Mouse (Mus musculus): ENCODE data around the gene Gm9918. TPM values are rescaled to one million over a fixed set of nuclear protein-coding genes. Genes with fewer than 3 reads are reported as not detected.

Gm9918 gene
- polyA plus RNA-seq, 1 experiment: not detected

- H3K79me2 ChIP-seq (ENCODE audit: control insufficient read depth, insufficient read depth): peaks cover 28% of the 10 kb centered on the region
- peaks cover 25% of the 10 kb centered on the region for H3K79me3 ChIP-seq (ENCODE audit: low read depth)
- no peak overlapping the region for H3K4me3 ChIP-seq (ENCODE audit: insufficient read depth, poor library complexity, severe bottlenecking)
- peaks cover 20% of the 10 kb centered on the region for H3K36me3 ChIP-seq (ENCODE audit: control insufficient read depth, insufficient read depth)
- TF ChIP-seq USF1 (IDR thresholded peaks at IDR 0.05; ENCODE audit: low read depth) (no peak), MYOD1 (IDR thresholded peaks at IDR 0.05; ENCODE audit: control insufficient read depth, insufficient read length, low read depth) (no peak), CTCF (IDR thresholded peaks at IDR 0.05; ENCODE audit: control insufficient read depth, insufficient read depth, insufficient read length) (no peak), MYOG (IDR thresholded peaks at IDR 0.05; ENCODE audit: control insufficient read depth, extremely low read depth, insufficient read length) (no peak), CEBPB (IDR thresholded peaks at IDR 0.05; ENCODE audit: low read depth) (no peak), MAX (IDR thresholded peaks at IDR 0.05) (no peak), FOSL1 (IDR thresholded peaks at IDR 0.05; ENCODE audit: insufficient read depth, low read length, poor library complexity, severe bottlenecking) (no peak)
- no peak overlapping the region for H3ac ChIP-seq (ENCODE audit: control insufficient read depth, insufficient read length, low read depth)
- no peaks in the 10 kb centered on the region for H3K27me3 ChIP-seq (ENCODE audit: control insufficient read depth, insufficient read depth, insufficient read length)
Measured at GRCm38 (mm10) chr15:102282463-102283292, 12.3 kb downstream of the Gm9918 start.

- Histone ChIP-seq H3K36me3 (ENCODE audit: control insufficient read depth, insufficient read depth) (peaks cover 20% of the 10 kb centered on the region), H3K27me3 (ENCODE audit: control insufficient read depth, insufficient read depth, insufficient read length) (no peaks in the 10 kb centered on the region), H3K4me3 (ENCODE audit: insufficient read depth, poor library complexity, severe bottlenecking) (no peak overlapping the region), H3K79me3 (ENCODE audit: low read depth) (peaks cover 25% of the 10 kb centered on the region), H3K79me2 (ENCODE audit: control insufficient read depth, insufficient read depth) (peaks cover 28% of the 10 kb centered on the region), H3ac (ENCODE audit: control insufficient read depth, insufficient read length, low read depth) (no peak overlapping the region)
- no peak for TF ChIP-seq FOSL1 (IDR thresholded peaks at IDR 0.05; ENCODE audit: insufficient read depth, low read length, poor library complexity, severe bottlenecking)
- TF ChIP-seq MYOD1 (IDR thresholded peaks at IDR 0.05; ENCODE audit: control insufficient read depth, insufficient read length, low read depth): no peak
- no peak for TF ChIP-seq CTCF (IDR thresholded peaks at IDR 0.05; ENCODE audit: control insufficient read depth, insufficient read depth, insufficient read length)
Measured at GRCm38 (mm10) chr15:102283648-102284047, 13.3 kb downstream of the Gm9918 start.

- Histone ChIP-seq H3K79me2 (ENCODE audit: control insufficient read depth, insufficient read depth) (no peaks in the 10 kb centered on the region), H3K36me3 (ENCODE audit: control insufficient read depth, insufficient read depth) (no peaks in the 10 kb centered on the region), H3K27me3 (ENCODE audit: control insufficient read depth, insufficient read depth, insufficient read length) (no peaks in the 10 kb centered on the region), H3K79me3 (ENCODE audit: low read depth) (no peaks in the 10 kb centered on the region), H3ac (ENCODE audit: control insufficient read depth, insufficient read length, low read depth) (no peak overlapping the region), H3K4me3 (ENCODE audit: insufficient read depth, poor library complexity, severe bottlenecking) (no peak overlapping the region)
- TF ChIP-seq MYOD1 (IDR thresholded peaks at IDR 0.05; ENCODE audit: control insufficient read depth, insufficient read length, low read depth): no peak
- TF ChIP-seq MAX (IDR thresholded peaks at IDR 0.05): no peak
- no peak for TF ChIP-seq USF1 (IDR thresholded peaks at IDR 0.05; ENCODE audit: low read depth)
- TF ChIP-seq CTCF (IDR thresholded peaks at IDR 0.05; ENCODE audit: control insufficient read depth, insufficient read depth, insufficient read length): peak; percentile 2
- TF ChIP-seq CEBPB (IDR thresholded peaks at IDR 0.05; ENCODE audit: low read depth): no peak
Measured at GRCm38 (mm10) chr15:102287395-102287794, 17.0 kb downstream of the Gm9918 start.

- Histone ChIP-seq H3K36me3 (ENCODE audit: control insufficient read depth, insufficient read depth) (peaks cover 31% of the 10 kb centered on the region), H3K79me2 (ENCODE audit: control insufficient read depth, insufficient read depth) (peaks cover 47% of the 10 kb centered on the region), H3K4me3 (ENCODE audit: insufficient read depth, poor library complexity, severe bottlenecking) (peak within 1 kb of the TSS; percentile 98), H3K27me3 (ENCODE audit: control insufficient read depth, insufficient read depth, insufficient read length) (no peaks in the 10 kb centered on the region), H3K79me3 (ENCODE audit: low read depth) (peaks cover 19% of the 10 kb centered on the region), H3ac (ENCODE audit: control insufficient read depth, insufficient read length, low read depth) (peak within 1 kb of the TSS; percentile 92)
- TF ChIP-seq MAX (IDR thresholded peaks at IDR 0.05): peak; percentile 100
- no peak for TF ChIP-seq CTCF (IDR thresholded peaks at IDR 0.05; ENCODE audit: control insufficient read depth, insufficient read depth, insufficient read length)
- no peak for TF ChIP-seq MYOG (IDR thresholded peaks at IDR 0.05; ENCODE audit: control insufficient read depth, extremely low read depth, insufficient read length)
- no peak for TF ChIP-seq MYOD1 (IDR thresholded peaks at IDR 0.05; ENCODE audit: control insufficient read depth, insufficient read length, low read depth)
- TF ChIP-seq CEBPB (IDR thresholded peaks at IDR 0.05; ENCODE audit: low read depth): no peak
- TF ChIP-seq USF1 (IDR thresholded peaks at IDR 0.05; ENCODE audit: low read depth): peak; percentile 100
- TF ChIP-seq FOSL1 (IDR thresholded peaks at IDR 0.05; ENCODE audit: insufficient read depth, low read length, poor library complexity, severe bottlenecking): no peak
Measured at GRCm38 (mm10) chr15:102295633-102296367, 25.4 kb downstream of the Gm9918 start, which contains the start of gene Espl1. TSS of gene Espl1 (plus strand) at chr15:102296266.

- H3K36me3 ChIP-seq (ENCODE audit: control insufficient read depth, insufficient read depth): peaks cover 37% of the 10 kb centered on the region
- TF ChIP-seq MYOD1 (IDR thresholded peaks at IDR 0.05; ENCODE audit: control insufficient read depth, insufficient read length, low read depth): no peak
- no peak for TF ChIP-seq CEBPB (IDR thresholded peaks at IDR 0.05; ENCODE audit: low read depth)
- TF ChIP-seq MYOG (IDR thresholded peaks at IDR 0.05; ENCODE audit: control insufficient read depth, extremely low read depth, insufficient read length): no peak
- no peak for TF ChIP-seq FOSL1 (IDR thresholded peaks at IDR 0.05; ENCODE audit: insufficient read depth, low read length, poor library complexity, severe bottlenecking)
- peaks cover 19% of the 10 kb centered on the region for H3K79me3 ChIP-seq (ENCODE audit: low read depth)
- peak overlapping the region; percentile 92 for H3ac ChIP-seq (ENCODE audit: control insufficient read depth, insufficient read length, low read depth)
- H3K79me2 ChIP-seq (ENCODE audit: control insufficient read depth, insufficient read depth): peaks cover 54% of the 10 kb centered on the region
- no peaks in the 10 kb centered on the region for H3K27me3 ChIP-seq (ENCODE audit: control insufficient read depth, insufficient read depth, insufficient read length)
- peak overlapping the region; percentile 98 for H3K4me3 ChIP-seq (ENCODE audit: insufficient read depth, poor library complexity, severe bottlenecking)
Measured at GRCm38 (mm10) chr15:102296368-102297006, 26.1 kb downstream of the Gm9918 start.
